Mouse (Mus musculus) C2C12 (cell line): ENCODE data around the gene Tnr.

Experiments used
- CEBPB ChIP-seq: IDR thresholded peaks from one replicate; pipeline ENCODE4 v1.6.1; 2011; ENCODE audit warnings: low read depth, mild to moderate bottlenecking, control low read depth, moderate library complexity
- CTCF ChIP-seq: IDR thresholded peaks from one replicate; pipeline ENCODE4 v1.5.1; 2011; ENCODE audit not compliant: control insufficient read depth, insufficient read depth, insufficient read length
- FOSL1 ChIP-seq: IDR thresholded peaks from one replicate; pipeline ENCODE4 v1.8.0; 2011; ENCODE audit warnings: mild to moderate bottlenecking, low read length; ENCODE audit not compliant: poor library complexity, insufficient read depth, severe bottlenecking
- MAX ChIP-seq: IDR thresholded peaks from one replicate; pipeline ENCODE4 v1.6.1; 2011; ENCODE audit warnings: mild to moderate bottlenecking, control low read depth
- MYOD1 ChIP-seq: IDR thresholded peaks from one replicate; pipeline ENCODE4 v1.6.1; 2011; ENCODE audit warnings: low read depth; ENCODE audit not compliant: control insufficient read depth, insufficient read length
- MYOG ChIP-seq: IDR thresholded peaks from one replicate; pipeline ENCODE4 v1.6.1; 2011; ENCODE audit not compliant: control insufficient read depth, insufficient read length; ENCODE audit errors: extremely low read depth
- USF1 ChIP-seq: IDR thresholded peaks from one replicate; pipeline ENCODE4 v1.6.1; 2011; ENCODE audit warnings: low read depth, mild to moderate bottlenecking, control low read depth, moderate library complexity

DNA sequence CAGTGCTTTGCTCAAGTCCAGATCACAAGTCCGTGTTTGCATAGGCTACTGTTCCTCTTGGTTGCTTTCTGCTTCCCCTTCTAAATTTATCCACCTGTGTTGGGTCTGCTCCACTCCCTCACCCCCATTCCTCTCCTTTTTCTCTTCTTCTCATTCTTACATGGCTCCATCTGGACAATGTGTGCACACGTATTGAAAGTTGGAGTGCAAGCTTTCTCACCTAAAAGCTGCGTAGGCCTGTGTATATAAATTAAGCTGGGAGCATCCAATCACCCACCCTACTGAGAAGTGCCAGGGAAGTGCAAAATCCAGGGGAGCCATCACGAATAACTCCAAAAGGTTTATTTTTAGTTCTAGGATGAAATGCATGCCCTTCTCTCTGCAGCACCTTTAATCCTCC lies 264.7 kb downstream of the Tnr start:
- TF ChIP-seq CTCF (no peak), MAX (no peak), CEBPB (no peak), MYOD1 (no peak), USF1 (no peak), FOSL1 (no peak), MYOG (no peak)
